Mouse (Mus musculus) ES-E14 (cell line): ENCODE results near the gene Gnai3.

Source experiments
- CHD2 ChIP-seq: IDR thresholded peaks from 2 replicates; pipeline ENCODE4 v1.6.1; 2014; ENCODE audit warnings: mild to moderate bottlenecking, low read depth, low read length, inconsistent platforms
- HCFC1 ChIP-seq: IDR thresholded peaks from 2 replicates; pipeline ENCODE4 v1.6.1; 2012; ENCODE audit warnings: low read length, inconsistent platforms, borderline replicate concordance; ENCODE audit not compliant: insufficient read depth
- ZNF384 ChIP-seq: IDR thresholded peaks from 2 replicates; pipeline ENCODE4 v1.6.1; 2012; ENCODE audit warnings: low read depth, low read length, inconsistent platforms

- no peak for TF ChIP-seq ZNF384
- TF ChIP-seq HCFC1: no peak
- TF ChIP-seq CHD2: no peak
Observed at GRCm38 (mm10) chr3:108112246-108112645, 33.7 kb downstream of the Gnai3 start.
